Mouse (Mus musculus): ENCODE data around the gene Gm45618. TPM values are rescaled to one million over a fixed set of nuclear protein-coding genes. Genes with fewer than 3 reads are reported as not detected.
A peak's percentile ranks its signal among the peaks of the same experiment; 100 is the strongest.

Gene Gm45618
- polyA plus RNA-seq, 1 experiment from 2014 or later = not detected

- Histone ChIP-seq H3K9me3 (ENCODE audit: control insufficient read depth, low read length) (no peaks in the 10 kb centered on the region), H3K4me3 (ENCODE audit: low read depth, low read length) (no peak overlapping the region), H3K4me1 (ENCODE audit: control insufficient read depth, insufficient read depth, low read length) (peaks cover 45% of the 10 kb centered on the region), H3K27me3 (ENCODE audit: control insufficient read depth, insufficient read depth, low read length) (peaks cover 15% of the 10 kb centered on the region; the same call in 1 of the 2 replicates), H3K4me2 (ENCODE audit: low read depth) (no peak overlapping the region), H3K27ac (ENCODE audit: low read depth, low read length) (peak overlapping the region; percentile 70), H3K36me3 (ENCODE audit: control insufficient read depth, insufficient read depth, low read length) (no peaks in the 10 kb centered on the region; the same call in 1 of the 2 replicates), H3K9ac (ENCODE audit: low read length) (peak overlapping the region; percentile 37)
- 2% methylated on average over 5 of the region's 5 CpGs for WGBS
- DNase-seq (ENCODE audit: low spot score) (peak; percentile 88), ATAC-seq (ENCODE audit: insufficient read depth, low FRiP score, low TSS enrichment) (peak; percentile 87)
Measured at GRCm38 (mm10) chr7:142088886-142089285, 31.6 kb downstream of the Gm45618 start.

DNA sequence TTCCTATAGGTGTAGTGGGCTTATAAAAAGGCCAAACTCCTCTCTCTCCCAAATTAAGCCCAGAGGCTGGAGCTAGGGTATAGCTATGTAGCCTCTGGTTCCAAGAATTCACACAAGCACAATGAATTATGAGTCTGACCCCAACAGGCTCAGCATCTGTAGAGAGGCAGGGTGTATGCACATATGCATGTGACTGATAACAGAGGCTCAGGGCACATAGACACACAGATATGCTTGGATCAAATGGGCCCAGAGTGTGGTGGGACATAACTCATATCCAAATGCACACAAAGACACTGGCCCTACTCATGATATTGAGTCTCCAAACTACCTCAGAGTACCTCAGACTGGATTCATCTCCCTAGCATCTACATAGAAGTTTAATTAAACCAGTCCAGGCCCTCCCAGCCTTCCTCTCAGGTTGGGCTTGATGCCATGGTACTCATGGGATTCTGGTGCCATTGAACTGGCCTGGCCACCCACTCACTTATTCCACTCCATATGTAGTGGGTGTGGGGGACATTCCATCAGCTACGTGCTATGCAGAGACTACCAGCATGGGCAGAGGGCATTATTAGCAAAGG, 33.4 kb downstream of the Gm45618 start:
- no peak overlapping the region for H3K4me2 ChIP-seq (ENCODE audit: low read depth)
- H3K36me3 ChIP-seq (ENCODE audit: control insufficient read depth, insufficient read depth, low read length) = peaks cover 2% of the 10 kb centered on the region
- H3K9me3 ChIP-seq (ENCODE audit: control insufficient read depth, low read length) = no peaks in the 10 kb centered on the region
- no peak overlapping the region for H3K27ac ChIP-seq (ENCODE audit: low read depth, low read length)
- no peak overlapping the region for H3K9ac ChIP-seq (ENCODE audit: low read length)
- peaks cover 30% of the 10 kb centered on the region for H3K4me1 ChIP-seq (ENCODE audit: control insufficient read depth, insufficient read depth, low read length)
- ATAC-seq (ENCODE audit: insufficient read depth, low FRiP score, low TSS enrichment) = no peak
- no peak overlapping the region for H3K4me3 ChIP-seq (ENCODE audit: low read depth, low read length)
- WGBS = 82% methylated on average over 1 of the region's 1 CpGs
- H3K27me3 ChIP-seq (ENCODE audit: control insufficient read depth, insufficient read depth, low read length) = peaks cover 27% of the 10 kb centered on the region
- no peak for DNase-seq (ENCODE audit: low spot score)

- Histone ChIP-seq H3K9ac (ENCODE audit: low read length) (no peak overlapping the region), H3K27me3 (ENCODE audit: control insufficient read depth, insufficient read depth, low read length) (peaks cover 35% of the 10 kb centered on the region), H3K27ac (ENCODE audit: low read depth, low read length) (no peak overlapping the region), H3K4me2 (ENCODE audit: low read depth) (no peak overlapping the region), H3K9me3 (ENCODE audit: control insufficient read depth, low read length) (no peaks in the 10 kb centered on the region), H3K36me3 (ENCODE audit: control insufficient read depth, insufficient read depth, low read length) (peaks cover 2% of the 10 kb centered on the region), H3K4me3 (ENCODE audit: low read depth, low read length) (no peak overlapping the region), H3K4me1 (ENCODE audit: control insufficient read depth, insufficient read depth, low read length) (peaks cover 22% of the 10 kb centered on the region)
- ATAC-seq (ENCODE audit: insufficient read depth, low FRiP score, low TSS enrichment) (no peak), DNase-seq (ENCODE audit: low spot score) (no peak)
- WGBS = 79% methylated on average over 4 of the region's 4 CpGs
Measured at GRCm38 (mm10) chr7:142086159-142086905, 34.2 kb downstream of the Gm45618 start.

GRCm38 (mm10) chr7:142084820-142085219, 35.7 kb downstream of the Gm45618 start:
- no peak overlapping the region for H3K4me2 ChIP-seq (ENCODE audit: low read depth)
- no peak for ATAC-seq (ENCODE audit: insufficient read depth, low FRiP score, low TSS enrichment)
- WGBS = 47% methylated on average over 3 of the region's 3 CpGs
- peaks cover 2% of the 10 kb centered on the region for H3K36me3 ChIP-seq (ENCODE audit: control insufficient read depth, insufficient read depth, low read length)
- no peaks in the 10 kb centered on the region for H3K9me3 ChIP-seq (ENCODE audit: control insufficient read depth, low read length)
- no peak overlapping the region for H3K27ac ChIP-seq (ENCODE audit: low read depth, low read length)
- peaks cover 38% of the 10 kb centered on the region for H3K27me3 ChIP-seq (ENCODE audit: control insufficient read depth, insufficient read depth, low read length)
- no peak overlapping the region for H3K9ac ChIP-seq (ENCODE audit: low read length)
- peaks cover 14% of the 10 kb centered on the region for H3K4me1 ChIP-seq (ENCODE audit: control insufficient read depth, insufficient read depth, low read length)
- DNase-seq (ENCODE audit: low spot score) = no peak
- H3K4me3 ChIP-seq (ENCODE audit: low read depth, low read length) = no peak overlapping the region

GRCm38 (mm10) chr7:142084395-142084794, 36.1 kb downstream of the Gm45618 start:
- H3K4me1 ChIP-seq (ENCODE audit: control insufficient read depth, insufficient read depth, low read length) = peaks cover 10% of the 10 kb centered on the region
- ATAC-seq (ENCODE audit: insufficient read depth, low FRiP score, low TSS enrichment) (no peak), DNase-seq (ENCODE audit: low spot score) (no peak)
- no peaks in the 10 kb centered on the region for H3K9me3 ChIP-seq (ENCODE audit: control insufficient read depth, low read length)
- H3K27ac ChIP-seq (ENCODE audit: low read depth, low read length) = no peak overlapping the region
- H3K9ac ChIP-seq (ENCODE audit: low read length) = no peak overlapping the region
- H3K27me3 ChIP-seq (ENCODE audit: control insufficient read depth, insufficient read depth, low read length) = peaks cover 36% of the 10 kb centered on the region
- no peak overlapping the region for H3K4me2 ChIP-seq (ENCODE audit: low read depth)
- WGBS = 23% methylated on average over 5 of the region's 5 CpGs
- peaks cover 2% of the 10 kb centered on the region for H3K36me3 ChIP-seq (ENCODE audit: control insufficient read depth, insufficient read depth, low read length)
- H3K4me3 ChIP-seq (ENCODE audit: low read depth, low read length) = no peak overlapping the region

DNA sequence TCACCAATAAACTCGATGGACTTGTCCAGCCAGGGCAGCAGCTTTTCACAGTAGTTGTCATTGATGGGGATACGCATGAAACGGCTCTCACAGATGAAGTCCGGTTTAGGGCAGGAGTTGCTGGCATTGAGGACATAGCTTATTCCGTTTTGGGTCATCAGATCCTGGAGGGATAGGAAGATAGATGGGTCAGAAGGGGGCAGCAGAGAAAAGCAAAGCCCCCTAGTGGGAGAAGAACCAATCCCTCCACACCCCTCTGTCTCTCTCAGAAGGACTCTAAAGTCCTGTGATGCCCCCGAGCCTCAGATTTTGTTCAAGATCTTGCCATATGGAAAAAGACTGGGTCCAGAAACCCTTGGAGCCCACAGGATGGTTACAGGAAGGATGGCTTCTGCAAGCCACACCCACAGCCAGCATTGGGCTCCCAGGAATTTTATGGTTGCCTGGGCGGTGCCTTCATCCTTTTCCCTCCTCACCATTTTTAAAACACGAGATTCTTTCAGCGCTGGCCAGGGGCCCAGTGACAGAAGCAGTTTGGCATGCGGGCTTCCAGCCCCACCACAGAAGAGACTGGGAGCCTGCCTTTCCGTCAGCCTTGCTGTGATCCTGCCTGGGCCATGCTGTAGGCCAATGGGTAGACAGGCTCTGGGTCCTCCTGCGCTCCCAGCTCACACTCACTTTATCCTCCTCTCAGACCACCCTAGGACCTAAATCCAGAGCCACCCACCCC, 36.8 kb downstream of the Gm45618 start:
- DNase-seq (ENCODE audit: low spot score) (no peak), ATAC-seq (ENCODE audit: insufficient read depth, low FRiP score, low TSS enrichment) (no peak)
- H3K9ac ChIP-seq (ENCODE audit: low read length) = no peak overlapping the region
- no peak overlapping the region for H3K4me3 ChIP-seq (ENCODE audit: low read depth, low read length)
- no peak overlapping the region for H3K27ac ChIP-seq (ENCODE audit: low read depth, low read length)
- whole genome bisulfite sequencing = 24% methylated on average over 12 of the region's 12 CpGs
- peaks cover 7% of the 10 kb centered on the region for H3K4me1 ChIP-seq (ENCODE audit: control insufficient read depth, insufficient read depth, low read length)
- no peak overlapping the region for H3K4me2 ChIP-seq (ENCODE audit: low read depth)
- peaks cover 2% of the 10 kb centered on the region for H3K36me3 ChIP-seq (ENCODE audit: control insufficient read depth, insufficient read depth, low read length)
- H3K27me3 ChIP-seq (ENCODE audit: control insufficient read depth, insufficient read depth, low read length) = peaks cover 36% of the 10 kb centered on the region
- H3K9me3 ChIP-seq (ENCODE audit: control insufficient read depth, low read length) = no peaks in the 10 kb centered on the region

DNA sequence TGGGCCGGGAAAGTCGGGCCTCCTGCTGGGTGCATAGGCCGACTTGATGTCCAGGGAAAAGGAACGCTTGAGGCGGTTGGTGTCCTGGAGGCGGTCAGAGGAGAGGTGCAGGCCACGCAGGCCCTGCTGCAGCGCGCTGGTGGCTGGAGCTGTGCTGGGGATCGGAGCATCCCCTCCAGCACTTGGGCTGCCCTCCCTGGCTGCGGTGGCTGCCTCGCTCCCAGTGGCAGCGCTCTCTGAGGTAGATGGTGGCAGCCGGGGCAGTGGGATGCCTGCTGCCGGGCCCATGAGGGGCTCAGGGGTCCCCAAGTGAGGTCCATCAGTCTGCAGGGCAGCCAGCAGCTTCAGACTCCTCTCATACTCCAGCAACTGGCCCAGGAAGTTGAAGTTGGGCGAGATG, 37.9 kb downstream of the Gm45618 start:
- peaks cover 36% of the 10 kb centered on the region for H3K27me3 ChIP-seq (ENCODE audit: control insufficient read depth, insufficient read depth, low read length)
- 22% methylated on average over 16 of the region's 16 CpGs for WGBS

DNA sequence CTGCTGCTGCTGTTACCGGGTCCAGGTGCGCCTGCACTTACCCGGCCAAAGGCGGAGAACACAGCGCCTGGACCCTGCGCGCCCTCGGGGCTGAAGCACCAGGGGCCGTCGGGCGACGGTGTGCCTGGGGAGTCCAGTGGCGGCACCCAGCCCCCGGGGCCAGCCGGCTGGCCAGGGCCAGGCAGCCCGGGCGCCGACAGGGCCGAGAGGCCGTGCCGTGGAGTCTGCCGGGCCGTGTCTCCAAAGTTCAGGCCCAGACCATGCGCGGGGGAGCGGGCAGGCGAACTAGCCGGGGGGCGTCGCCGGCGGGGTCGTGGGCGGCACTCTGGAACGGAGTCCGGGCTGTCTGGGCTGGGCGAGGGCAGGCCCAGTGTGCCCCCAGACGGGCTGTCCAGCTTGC, 38.4 kb downstream of the Gm45618 start:
- ATAC-seq (ENCODE audit: insufficient read depth, low FRiP score, low TSS enrichment) = no peak
- H3K36me3 ChIP-seq (ENCODE audit: control insufficient read depth, insufficient read depth, low read length) = peaks cover 2% of the 10 kb centered on the region
- no peak overlapping the region for H3K9ac ChIP-seq (ENCODE audit: low read length)
- no peak overlapping the region for H3K27ac ChIP-seq (ENCODE audit: low read depth, low read length)
- no peak for DNase-seq (ENCODE audit: low spot score)
- WGBS = 3% methylated on average over 36 of the region's 38 CpGs
- H3K4me2 ChIP-seq (ENCODE audit: low read depth) = peak overlapping the region; percentile 29
- no peaks in the 10 kb centered on the region for H3K9me3 ChIP-seq (ENCODE audit: control insufficient read depth, low read length)
- H3K27me3 ChIP-seq (ENCODE audit: control insufficient read depth, insufficient read depth, low read length) = peaks cover 36% of the 10 kb centered on the region
- H3K4me3 ChIP-seq (ENCODE audit: low read depth, low read length) = peak overlapping the region; percentile 21
- H3K4me1 ChIP-seq (ENCODE audit: control insufficient read depth, insufficient read depth, low read length) = no peaks in the 10 kb centered on the region

More for the DNA sequence above, 37.9 kb downstream of the Gm45618 start:
- Histone ChIP-seq H3K4me3 (ENCODE audit: low read depth, low read length) (no peak overlapping the region; the same call in 1 of the 2 replicates), H3K27ac (ENCODE audit: low read depth, low read length) (no peak overlapping the region), H3K4me1 (ENCODE audit: control insufficient read depth, insufficient read depth, low read length) (no peaks in the 10 kb centered on the region), H3K9me3 (ENCODE audit: control insufficient read depth, low read length) (no peaks in the 10 kb centered on the region), H3K4me2 (ENCODE audit: low read depth) (no peak overlapping the region; the same call in 1 of the 2 replicates), H3K9ac (ENCODE audit: low read length) (no peak overlapping the region), H3K36me3 (ENCODE audit: control insufficient read depth, insufficient read depth, low read length) (peaks cover 2% of the 10 kb centered on the region)
- no peak for DNase-seq (ENCODE audit: low spot score)
- ATAC-seq (ENCODE audit: insufficient read depth, low FRiP score, low TSS enrichment) = no peak
